Mouse (Mus musculus) forebrain, embryonic 15.5 days (tissue): ENCODE measurements around the gene Kcnq5. TPM values are rescaled to one million over a fixed set of nuclear protein-coding genes. Genes with fewer than 3 reads are reported as not detected.
A peak's percentile ranks its signal among the peaks of the same experiment; 100 is the strongest.

Experiments used
- ATAC-seq: fragments of 200-750 bp; cut with Nextera tagmentation; replicated peaks from 2 replicates; pipeline ENCODE4 v1.8.0; 2017; ENCODE audit warnings: mild to moderate bottlenecking, moderate TSS enrichment, moderate library complexity
- H3K27ac ChIP-seq: fragments of 300-500 bp; sonication (generic); replicated peaks from 2 replicates; pipeline ENCODE4 v1.5.1; 2015; ENCODE audit warnings: mild to moderate bottlenecking, inconsistent platforms
- H3K27me3 ChIP-seq: fragments of 300-500 bp; sonication (generic); 2 replicates; pipeline ENCODE4 v1.6.1; 2015; ENCODE audit warnings: inconsistent platforms
- H3K36me3 ChIP-seq: fragments of 300-500 bp; sonication (generic); 2 replicates; pipeline ENCODE4 v1.6.1; 2015; ENCODE audit warnings: mild to moderate bottlenecking, inconsistent platforms
- H3K4me1 ChIP-seq: fragments of 300-500 bp; sonication (generic); 2 replicates; pipeline ENCODE4 v1.6.1; 2015; ENCODE audit warnings: inconsistent platforms
- H3K4me2 ChIP-seq: fragments of 300-500 bp; sonication (generic); replicated peaks from 2 replicates; pipeline ENCODE4 v1.6.1; 2015; ENCODE audit warnings: mild to moderate bottlenecking, inconsistent platforms
- H3K4me3 ChIP-seq: fragments of 300-500 bp; sonication (generic); 2 replicates; pipeline ENCODE4 v1.5.1; 2015; ENCODE audit warnings: mild to moderate bottlenecking, inconsistent platforms
- H3K9ac ChIP-seq: fragments of 300-500 bp; sonication (generic); replicated peaks from 2 replicates; pipeline ENCODE4 v1.6.1; 2015; ENCODE audit warnings: mild to moderate bottlenecking, inconsistent platforms
- H3K9me3 ChIP-seq: fragments of 300-500 bp; sonication (generic); 2 replicates; pipeline ENCODE4 v1.6.1; 2016; ENCODE audit warnings: inconsistent platforms
- WGBS: fragments of 180-500 bp; shearing (Covaris S2); methylation state at CpG from one replicate; pipeline ENCODE4 v1.1.7; 2015; ENCODE audit warnings: mixed read lengths; 5-methylcytosine and 5-hydroxymethylcytosine counted together
- polyA plus RNA-seq: library from polyadenylated mRNA; unstranded; fragments of >200 nt; fragmentation: Nextera tagmentation; extraction: Ambion mirVana; gene quantifications from 2 replicates; pipeline ENCODE4 v1.2.1, GENCODE M21; 2015

Kcnq5 gene
- polyA plus RNA-seq, 1 experiment from 2014 or later: 3.3 TPM

- ATAC-seq: no peak
- no peaks in the 10 kb centered on the region for H3K9me3 ChIP-seq
- 92% methylated on average over 5 of the region's 5 CpGs for WGBS
- H3K27me3 ChIP-seq: no peaks in the 10 kb centered on the region
- no peaks in the 10 kb centered on the region for H3K36me3 ChIP-seq
- no peak overlapping the region for H3K9ac ChIP-seq
- H3K4me2 ChIP-seq: no peak overlapping the region
- no peak overlapping the region for H3K27ac ChIP-seq
- H3K4me1 ChIP-seq: no peaks in the 10 kb centered on the region
- no peak overlapping the region for H3K4me3 ChIP-seq
Observed at GRCm38 (mm10) chr1:21455971-21456370, 505.8 kb downstream of the Kcnq5 start.

- Histone ChIP-seq H3K27ac (no peak overlapping the region), H3K27me3 (no peaks in the 10 kb centered on the region), H3K4me2 (no peak overlapping the region), H3K9me3 (no peaks in the 10 kb centered on the region), H3K4me1 (no peaks in the 10 kb centered on the region), H3K4me3 (no peak overlapping the region), H3K36me3 (no peaks in the 10 kb centered on the region), H3K9ac (no peak overlapping the region)
- WGBS: 88% methylated on average over 2 of the region's 2 CpGs
- no peak for ATAC-seq
Observed at GRCm38 (mm10) chr1:21448227-21448626, 513.5 kb downstream of the Kcnq5 start.

GRCm38 (mm10) chr1:21436753-21437152, 525.0 kb downstream of the Kcnq5 start:
- Histone ChIP-seq H3K4me1 (peaks cover 5% of the 10 kb centered on the region; the same call in 1 of the 2 replicates), H3K4me2 (no peak overlapping the region), H3K27ac (no peak overlapping the region), H3K9me3 (no peaks in the 10 kb centered on the region), H3K27me3 (no peaks in the 10 kb centered on the region), H3K36me3 (no peaks in the 10 kb centered on the region), H3K9ac (no peak overlapping the region), H3K4me3 (no peak overlapping the region)
- WGBS: 23% methylated on average over 3 of the region's 3 CpGs
- peak; percentile 35; the same call in 1 of the 2 replicates for ATAC-seq

GRCm38 (mm10) chr1:21434853-21435252, 526.9 kb downstream of the Kcnq5 start:
- H3K27me3 ChIP-seq: no peaks in the 10 kb centered on the region
- no peak overlapping the region for H3K9ac ChIP-seq
- no peak overlapping the region for H3K4me3 ChIP-seq
- H3K9me3 ChIP-seq: no peaks in the 10 kb centered on the region
- H3K36me3 ChIP-seq: no peaks in the 10 kb centered on the region
- H3K27ac ChIP-seq: no peak overlapping the region
- H3K4me2 ChIP-seq: no peak overlapping the region
- ATAC-seq: peak; percentile 76
- 37% methylated on average over 3 of the region's 3 CpGs for WGBS
- peaks cover 5% of the 10 kb centered on the region; the same call in 1 of the 2 replicates for H3K4me1 ChIP-seq

GRCm38 (mm10) chr1:21431666-21432065, 530.1 kb downstream of the Kcnq5 start:
- Histone ChIP-seq H3K27me3 (no peaks in the 10 kb centered on the region), H3K36me3 (no peaks in the 10 kb centered on the region), H3K27ac (no peak overlapping the region), H3K4me3 (no peak overlapping the region), H3K4me2 (no peak overlapping the region), H3K9ac (no peak overlapping the region), H3K4me1 (peaks cover 4% of the 10 kb centered on the region; the same call in 1 of the 2 replicates), H3K9me3 (no peaks in the 10 kb centered on the region)
- 88% methylated on average over 3 of the region's 3 CpGs for WGBS
- ATAC-seq: no peak

GRCm38 (mm10) chr1:21428079-21428478, 533.7 kb downstream of the Kcnq5 start:
- Histone ChIP-seq H3K27ac (no peak overlapping the region), H3K4me3 (no peak overlapping the region), H3K27me3 (no peaks in the 10 kb centered on the region), H3K4me2 (no peak overlapping the region), H3K4me1 (no peaks in the 10 kb centered on the region), H3K9ac (no peak overlapping the region), H3K9me3 (no peaks in the 10 kb centered on the region), H3K36me3 (no peaks in the 10 kb centered on the region)
- ATAC-seq: no peak
- WGBS: 87% methylated on average over 4 of the region's 4 CpGs

- ATAC-seq: no peak
- H3K9me3 ChIP-seq: no peaks in the 10 kb centered on the region
- WGBS: 90% methylated on average over 2 of the region's 2 CpGs
- H3K4me2 ChIP-seq: no peak overlapping the region
- no peaks in the 10 kb centered on the region for H3K4me1 ChIP-seq
- no peak overlapping the region for H3K9ac ChIP-seq
- H3K4me3 ChIP-seq: no peak overlapping the region
- no peak overlapping the region for H3K27ac ChIP-seq
- no peaks in the 10 kb centered on the region for H3K27me3 ChIP-seq
- no peaks in the 10 kb centered on the region for H3K36me3 ChIP-seq
Observed at GRCm38 (mm10) chr1:21425654-21426053, 536.1 kb downstream of the Kcnq5 start.

GRCm38 (mm10) chr1:21419370-21419769, 542.4 kb downstream of the Kcnq5 start:
- no peak overlapping the region for H3K4me3 ChIP-seq
- H3K36me3 ChIP-seq: no peaks in the 10 kb centered on the region
- H3K4me1 ChIP-seq: no peaks in the 10 kb centered on the region; the same call in 1 of the 2 replicates
- no peak overlapping the region for H3K27ac ChIP-seq
- no peaks in the 10 kb centered on the region for H3K27me3 ChIP-seq
- no peak for ATAC-seq
- H3K4me2 ChIP-seq: no peak overlapping the region
- H3K9ac ChIP-seq: no peak overlapping the region
- H3K9me3 ChIP-seq: no peaks in the 10 kb centered on the region

- Histone ChIP-seq H3K9me3 (no peaks in the 10 kb centered on the region), H3K4me1 (peaks cover 15% of the 10 kb centered on the region), H3K4me2 (no peak overlapping the region), H3K27me3 (no peaks in the 10 kb centered on the region), H3K36me3 (no peaks in the 10 kb centered on the region), H3K4me3 (no peak overlapping the region), H3K27ac (peak overlapping the region; percentile 66), H3K9ac (no peak overlapping the region)
- no peak for ATAC-seq
- WGBS: 79% methylated on average over 2 of the region's 2 CpGs
Observed at GRCm38 (mm10) chr1:21412197-21412555, 549.6 kb downstream of the Kcnq5 start.

- peaks cover 15% of the 10 kb centered on the region for H3K4me1 ChIP-seq
- no peaks in the 10 kb centered on the region for H3K36me3 ChIP-seq
- ATAC-seq: peak; percentile 95
- 34% methylated on average over 18 of the region's 18 CpGs for WGBS
- no peak overlapping the region for H3K9ac ChIP-seq
- H3K4me2 ChIP-seq: no peak overlapping the region
- H3K4me3 ChIP-seq: no peak overlapping the region
- no peaks in the 10 kb centered on the region for H3K27me3 ChIP-seq
- H3K27ac ChIP-seq: peak overlapping the region; percentile 66
- no peaks in the 10 kb centered on the region for H3K9me3 ChIP-seq
Observed at GRCm38 (mm10) chr1:21411331-21412196, 550.2 kb downstream of the Kcnq5 start.

GRCm38 (mm10) chr1:21407266-21407665, 554.5 kb downstream of the Kcnq5 start:
- H3K4me3 ChIP-seq: no peak overlapping the region
- H3K27me3 ChIP-seq: no peaks in the 10 kb centered on the region
- no peak overlapping the region for H3K9ac ChIP-seq
- ATAC-seq: no peak
- H3K9me3 ChIP-seq: no peaks in the 10 kb centered on the region
- H3K27ac ChIP-seq: no peak overlapping the region
- H3K36me3 ChIP-seq: no peaks in the 10 kb centered on the region
- 15% methylated on average over 2 of the region's 2 CpGs for WGBS
- no peak overlapping the region for H3K4me2 ChIP-seq
- H3K4me1 ChIP-seq: peaks cover 13% of the 10 kb centered on the region

GRCm38 (mm10) chr1:21402804-21403203, 558.9 kb downstream of the Kcnq5 start:
- H3K27me3 ChIP-seq: no peaks in the 10 kb centered on the region
- no peaks in the 10 kb centered on the region for H3K4me1 ChIP-seq
- no peak overlapping the region for H3K27ac ChIP-seq
- no peaks in the 10 kb centered on the region for H3K36me3 ChIP-seq
- H3K4me2 ChIP-seq: no peak overlapping the region
- no peak overlapping the region for H3K9ac ChIP-seq
- no peaks in the 10 kb centered on the region for H3K9me3 ChIP-seq
- ATAC-seq: no peak
- 53% methylated on average over 8 of the region's 8 CpGs for WGBS
- H3K4me3 ChIP-seq: no peak overlapping the region
